Mouse (Mus musculus): Measurements from ENCODE around the gene Paqr6. TPM values are rescaled to one million over a fixed set of nuclear protein-coding genes. Genes with fewer than 3 reads are reported as not detected.

The Paqr6 gene
- 1.00 TPM for polyA plus RNA-seq (2014; fragmentation: Illumina TruSeq; extraction: RNeasy Lipid Tissue Mini Kit (QIAGEN cat#74804))

DNA sequence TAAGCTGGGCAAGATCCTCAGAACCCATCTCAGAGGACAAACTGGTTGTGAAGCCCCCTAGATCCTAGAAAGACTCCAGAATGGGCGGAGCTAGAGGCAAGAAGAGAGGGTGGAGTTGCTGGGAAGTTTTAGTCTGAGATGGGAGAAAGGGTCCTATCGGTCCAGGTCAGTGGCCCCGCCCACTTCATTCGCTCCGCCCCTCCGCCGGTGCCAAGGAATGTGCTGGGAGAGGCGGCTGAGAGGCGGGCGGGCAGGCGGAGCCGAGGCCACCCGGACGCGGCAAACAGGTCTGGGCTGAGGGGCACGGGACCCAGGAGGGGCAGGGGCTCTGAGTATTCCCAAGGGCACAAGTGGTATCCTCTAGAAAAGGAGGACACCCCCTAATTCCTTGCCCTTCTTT lies at the start of gene Paqr6:
TSS of gene Paqr6 (plus strand) at position 248 of the 400 bp plus-strand sequence.

DNA sequence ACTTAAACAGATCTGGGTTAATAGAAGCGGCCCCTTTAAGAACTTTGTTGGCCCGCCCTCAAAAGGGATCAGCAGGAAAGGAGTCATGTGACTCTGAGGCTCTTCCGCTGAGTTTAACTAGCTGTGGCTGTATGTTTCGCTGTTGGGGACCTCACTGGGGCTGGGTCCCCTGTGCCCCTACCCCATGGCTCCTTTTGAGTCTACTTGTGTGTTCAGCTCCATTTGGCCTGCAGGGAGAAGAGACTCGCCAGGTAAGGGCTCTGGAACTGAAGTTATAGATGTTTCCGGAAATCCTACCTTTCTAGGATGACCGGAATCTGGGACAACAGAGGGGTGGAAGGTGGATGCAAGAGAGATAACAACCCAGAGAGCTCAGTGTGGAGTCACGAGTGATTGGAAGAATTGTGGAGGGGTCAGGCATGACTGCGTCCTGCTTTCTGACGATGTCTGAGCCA lies 39.4 kb upstream of the Paqr6 start, which contains the start of gene Glmp:
TSS of gene Glmp (plus strand) at position 73 of the 455 bp plus-strand sequence.

DNA sequence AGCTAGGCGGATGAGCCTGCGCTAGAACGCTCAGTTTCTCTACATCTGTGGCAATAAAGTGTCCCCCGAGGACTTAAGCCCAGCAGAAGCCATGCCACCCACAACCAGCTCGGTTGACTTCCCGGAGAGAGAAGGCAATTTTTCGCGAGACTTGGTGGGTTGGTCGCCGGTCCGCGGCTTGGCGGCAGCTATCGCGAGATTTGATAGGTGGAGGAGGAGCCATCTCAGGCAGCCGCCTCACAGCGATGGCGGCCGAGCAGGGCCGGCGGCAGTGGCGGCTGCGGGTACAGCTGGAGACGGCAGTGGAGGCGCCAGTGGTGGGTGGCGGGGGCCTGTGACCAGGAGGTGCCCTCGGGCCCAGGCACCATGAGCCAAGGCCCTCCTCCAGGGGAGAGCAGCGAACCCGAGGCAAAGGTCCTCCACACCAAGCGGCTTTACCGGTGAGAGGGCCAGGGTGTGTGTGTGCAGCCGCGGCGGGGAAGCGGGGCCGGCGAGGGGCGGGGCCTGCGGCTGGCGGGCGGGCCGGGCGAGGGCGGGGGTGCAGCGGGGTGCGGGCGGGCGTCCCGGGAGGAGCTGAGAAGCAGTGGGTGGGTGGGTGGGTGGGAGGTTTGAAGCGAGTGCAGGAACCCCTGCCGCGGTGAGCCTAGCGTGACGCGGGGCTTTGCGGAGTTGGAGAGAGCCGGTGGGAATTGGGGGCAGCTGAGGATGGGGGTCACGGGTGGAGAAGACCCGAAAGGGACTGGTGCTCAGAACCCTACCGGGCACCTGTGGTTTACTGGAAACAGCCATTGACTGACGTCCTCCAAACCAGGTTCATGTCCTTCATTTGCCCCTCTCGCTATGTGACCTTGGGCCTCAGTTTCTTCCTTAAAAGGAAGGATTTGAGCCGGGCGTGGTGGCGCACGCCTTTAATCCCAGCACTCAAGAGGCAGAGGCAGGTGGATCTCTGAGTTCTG lies 28.0 kb upstream of the Paqr6 start, which contains the start of the genes Tmem79 and Smg5:
TSS of gene Tmem79 (minus strand) at position 91 of the 956 bp plus-strand sequence.
TSS of gene Smg5 (plus strand) at position 203 of the 956 bp plus-strand sequence.

DNA sequence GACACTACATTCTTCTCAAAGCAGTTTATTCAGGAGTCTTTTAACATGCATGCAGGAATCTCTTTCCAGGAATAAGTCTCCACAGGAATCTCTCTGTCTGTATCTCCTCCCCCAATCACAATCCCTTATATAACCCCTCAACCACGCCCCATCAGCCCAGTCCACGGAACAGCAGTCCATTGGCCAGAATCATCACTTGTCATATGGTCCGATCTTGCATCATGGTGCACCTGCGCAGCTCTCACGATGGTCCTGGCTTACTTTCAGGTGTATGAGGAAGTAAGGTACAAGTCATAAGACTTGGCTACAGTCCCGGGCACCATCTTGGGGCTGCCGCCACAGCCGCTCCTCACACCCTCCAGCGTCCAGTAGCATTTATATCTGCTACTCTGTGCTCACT lies 8.3 kb downstream of the Paqr6 start, which contains the start of gene Bglap3:
TSS of gene Bglap3 (minus strand) at position 101 of the 400 bp plus-strand sequence.

DNA sequence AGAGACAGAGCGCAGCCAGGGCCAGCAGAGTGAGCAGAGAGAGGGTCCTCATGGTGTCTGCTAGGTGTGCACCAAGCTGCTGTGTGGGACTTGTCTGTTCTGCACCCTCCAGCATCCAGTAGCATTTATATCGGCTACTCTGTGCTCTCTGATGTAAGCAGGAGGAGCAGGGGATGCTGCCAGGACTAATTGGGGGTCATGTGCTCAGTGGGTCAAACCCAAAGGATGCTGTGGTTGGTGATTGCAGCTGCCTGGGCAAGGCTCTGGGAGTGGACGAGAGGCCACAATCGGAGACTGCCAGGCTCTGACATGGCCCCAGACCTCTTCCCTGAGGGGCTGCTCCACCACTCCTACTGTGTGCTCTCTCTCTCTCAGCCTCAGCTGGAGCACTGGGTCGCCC lies 14.2 kb downstream of the Paqr6 start, which contains the start of gene Bglap2:
TSS of gene Bglap2 (minus strand) at position 101 of the 400 bp plus-strand sequence.

DNA sequence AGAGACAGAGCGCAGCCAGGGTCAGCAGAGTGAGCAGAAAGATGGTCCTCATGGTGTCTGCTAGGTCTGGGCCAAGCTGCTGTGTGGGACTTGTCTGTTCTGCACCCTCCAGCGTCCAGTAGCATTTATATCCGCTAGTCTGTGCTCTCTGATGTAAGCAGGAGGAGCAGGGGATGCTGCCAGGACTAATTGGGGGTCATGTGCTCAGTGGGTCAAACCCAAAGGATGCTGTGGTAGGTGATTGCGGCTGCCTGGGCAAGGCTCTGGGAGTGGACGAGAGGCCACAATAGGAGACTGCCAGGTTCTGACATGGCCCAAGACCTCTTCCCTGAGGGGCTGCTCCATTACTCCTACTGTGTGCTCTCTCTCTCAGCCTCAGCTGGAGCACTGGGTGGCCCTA lies 20.0 kb downstream of the Paqr6 start, which contains the start of gene Bglap:
TSS of gene Bglap (minus strand) at position 101 of the 400 bp plus-strand sequence.

DNA sequence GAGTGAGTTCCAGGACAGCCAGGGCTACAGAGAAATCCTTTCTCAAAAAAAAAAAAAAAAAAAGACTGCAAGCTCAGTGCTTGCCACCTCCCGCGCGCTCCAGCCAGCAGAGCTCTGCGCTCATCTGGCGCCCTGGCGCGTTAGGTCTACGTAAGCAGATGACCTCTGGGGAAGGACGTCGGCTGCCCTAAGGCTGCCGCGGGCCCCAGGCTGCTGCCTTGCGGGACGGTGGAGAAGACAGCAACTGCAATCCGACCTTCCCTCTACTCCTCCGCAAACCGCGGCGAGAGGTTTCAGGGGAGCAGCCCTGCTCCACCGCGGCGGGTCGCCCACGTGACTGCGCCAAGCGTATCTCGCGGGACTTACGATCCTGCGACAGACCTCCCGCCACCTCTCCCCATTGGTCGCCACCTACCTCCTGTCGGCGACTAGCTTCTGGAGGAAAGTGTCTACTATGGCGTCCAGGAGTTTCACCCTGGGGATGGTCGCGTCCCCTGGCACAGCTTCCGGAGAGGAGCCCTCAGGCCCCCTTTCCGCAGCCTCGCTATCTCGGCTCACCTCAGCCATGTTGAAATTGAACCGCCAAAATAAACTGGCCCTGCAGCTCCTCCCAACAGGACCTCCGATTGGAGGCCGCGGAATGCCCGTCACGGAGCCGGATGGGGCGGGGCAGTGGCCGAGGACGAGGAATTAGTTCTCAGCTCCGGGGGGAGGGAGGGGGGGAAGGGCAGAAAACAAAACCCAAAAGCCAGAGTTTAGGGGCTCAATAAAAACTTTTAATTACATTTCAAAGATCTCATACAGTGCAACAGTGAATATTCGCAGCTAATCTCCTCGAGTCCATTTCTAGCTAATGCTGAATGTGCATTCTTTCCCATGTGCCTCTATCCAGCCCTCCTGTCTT lies 45.6 kb downstream of the Paqr6 start, which contains the start of gene Pmf1:
TSS of gene Pmf1 (minus strand) at position 591 of the 904 bp plus-strand sequence.

Other genes starting within 250 kb of the Paqr6 start
- gene Mef2d, start 222.2 kb upstream of the Paqr6 start, polyA plus RNA-seq (2014; fragmentation: Illumina TruSeq; extraction: RNeasy Lipid Tissue Mini Kit (QIAGEN cat#74804)), result 12.0 TPM
- gene Rhbg, start 109.9 kb upstream of the Paqr6 start, polyA plus RNA-seq (2014; fragmentation: Illumina TruSeq; extraction: RNeasy Lipid Tissue Mini Kit (QIAGEN cat#74804)), result not detected
- gene Gm38392, start 77.4 kb upstream of the Paqr6 start, polyA plus RNA-seq (2014; fragmentation: Illumina TruSeq; extraction: RNeasy Lipid Tissue Mini Kit (QIAGEN cat#74804)), result not detected
- 6.1 TPM for gene Tsacc, start 67.6 kb upstream of the Paqr6 start, polyA plus RNA-seq (2014; fragmentation: Illumina TruSeq; extraction: RNeasy Lipid Tissue Mini Kit (QIAGEN cat#74804))
- gene Cct3, start 67.5 kb upstream of the Paqr6 start, polyA plus RNA-seq (2014; fragmentation: Illumina TruSeq; extraction: RNeasy Lipid Tissue Mini Kit (QIAGEN cat#74804)), result 183 TPM
- gene Glmp, start 39.6 kb upstream of the Paqr6 start, polyA plus RNA-seq (2014; fragmentation: Illumina TruSeq; extraction: RNeasy Lipid Tissue Mini Kit (QIAGEN cat#74804)), result 1.7 TPM
- gene Tmem79, start 28.4 kb upstream of the Paqr6 start, polyA plus RNA-seq (2014; fragmentation: Illumina TruSeq; extraction: RNeasy Lipid Tissue Mini Kit (QIAGEN cat#74804)), result not detected
- gene Smg5, start 28.3 kb upstream of the Paqr6 start, polyA plus RNA-seq (2014; fragmentation: Illumina TruSeq; extraction: RNeasy Lipid Tissue Mini Kit (QIAGEN cat#74804)), result 22.4 TPM
- not detected for gene Bglap3, start 8.2 kb downstream of the Paqr6 start, polyA plus RNA-seq (2014; fragmentation: Illumina TruSeq; extraction: RNeasy Lipid Tissue Mini Kit (QIAGEN cat#74804))
- not detected for gene Bglap2, start 14.1 kb downstream of the Paqr6 start, polyA plus RNA-seq (2014; fragmentation: Illumina TruSeq; extraction: RNeasy Lipid Tissue Mini Kit (QIAGEN cat#74804))
- gene Bglap, start 19.9 kb downstream of the Paqr6 start, polyA plus RNA-seq (2014; fragmentation: Illumina TruSeq; extraction: RNeasy Lipid Tissue Mini Kit (QIAGEN cat#74804)), result not detected
- gene Pmf1, start 45.7 kb downstream of the Paqr6 start, polyA plus RNA-seq (2014; fragmentation: Illumina TruSeq; extraction: RNeasy Lipid Tissue Mini Kit (QIAGEN cat#74804)), result 5.2 TPM
- gene Slc25a44, start 60.6 kb downstream of the Paqr6 start, polyA plus RNA-seq (2014; fragmentation: Illumina TruSeq; extraction: RNeasy Lipid Tissue Mini Kit (QIAGEN cat#74804)), result 11.5 TPM
- gene Sema4a, start 96.6 kb downstream of the Paqr6 start, polyA plus RNA-seq (2014; fragmentation: Illumina TruSeq; extraction: RNeasy Lipid Tissue Mini Kit (QIAGEN cat#74804)), result 4.3 TPM
- 5.7 TPM for gene Lmna, start 145.4 kb downstream of the Paqr6 start, polyA plus RNA-seq (2014; fragmentation: Illumina TruSeq; extraction: RNeasy Lipid Tissue Mini Kit (QIAGEN cat#74804))
- 26.1 TPM for gene Mex3a, start 167.8 kb downstream of the Paqr6 start, polyA plus RNA-seq (2014; fragmentation: Illumina TruSeq; extraction: RNeasy Lipid Tissue Mini Kit (QIAGEN cat#74804))
- not detected for gene Rab25, start 183.7 kb downstream of the Paqr6 start, polyA plus RNA-seq (2014; fragmentation: Illumina TruSeq; extraction: RNeasy Lipid Tissue Mini Kit (QIAGEN cat#74804))
- gene Lamtor2, start 188.5 kb downstream of the Paqr6 start, polyA plus RNA-seq (2014; fragmentation: Illumina TruSeq; extraction: RNeasy Lipid Tissue Mini Kit (QIAGEN cat#74804)), result 3.2 TPM
- gene Ubqln4, start 189.2 kb downstream of the Paqr6 start, polyA plus RNA-seq (2014; fragmentation: Illumina TruSeq; extraction: RNeasy Lipid Tissue Mini Kit (QIAGEN cat#74804)), result 24.3 TPM
- gene Ssr2, start 211.3 kb downstream of the Paqr6 start, polyA plus RNA-seq (2014; fragmentation: Illumina TruSeq; extraction: RNeasy Lipid Tissue Mini Kit (QIAGEN cat#74804)), result 43.2 TPM
- gene Arhgef2, start 241.4 kb downstream of the Paqr6 start, polyA plus RNA-seq (2014; fragmentation: Illumina TruSeq; extraction: RNeasy Lipid Tissue Mini Kit (QIAGEN cat#74804)), result 12.9 TPM

Data from ovary, adult 10 weeks (tissue).